Mouse (Mus musculus) liver, embryonic 14.5 days (tissue): ENCODE data around the gene Mcoln2. TPM values are rescaled to one million over a fixed set of nuclear protein-coding genes. Genes with fewer than 3 reads are reported as not detected.

Experiments
- ATAC-seq: fragments of 200-750 bp; cut with Nextera tagmentation; 2 replicates; pipeline ENCODE4 v1.8.0; 2017; ENCODE audit warnings: moderate number of reproducible peaks, mild to moderate bottlenecking, moderate library complexity; ENCODE audit not compliant: insufficient read depth
- DNase-seq, 3 experiments: peaks; one replicate each; pipeline ENCODE4 v3.0.0-alpha.2; 2012 to 2013; ENCODE audit warnings: low read depth in 3 of 3, low spot score in 3 of 3
- H3K27ac ChIP-seq: fragments of 300-500 bp; sonication (generic); 2 replicates; pipeline ENCODE4 v1.5.1; 2014; ENCODE audit warnings: moderate library complexity, mild to moderate bottlenecking, control low read depth, inconsistent platforms
- H3K27me3 ChIP-seq: fragments of 300-500 bp; sonication (generic); 2 replicates; pipeline ENCODE4 v1.6.1; 2014; ENCODE audit warnings: mild to moderate bottlenecking, low read length, moderate library complexity; ENCODE audit not compliant: control insufficient read depth, insufficient read depth
- H3K36me3 ChIP-seq: fragments of 300-500 bp; sonication (generic); replicated peaks from 2 replicates; pipeline ENCODE4 v1.6.1; 2014; ENCODE audit warnings: low read depth; ENCODE audit not compliant: control insufficient read depth, insufficient read depth
- H3K4me1 ChIP-seq, 2 experiments: fragments of 200-500 bp in 1 of 2; fragments of 300-500 bp in 1 of 2; sonication (generic) in 1 of 2; replicated peaks; 2 replicates each; pipeline ENCODE4 v1.6.1; 2012 to 2014; ENCODE audit warnings: antibody characterized with exemption in 1 of 2, inconsistent platforms in 1 of 2, low read length in 1 of 2; ENCODE audit not compliant: control insufficient read depth in 2 of 2, insufficient read depth in 2 of 2
- H3K4me2 ChIP-seq: fragments of 300-500 bp; sonication (generic); 2 replicates; pipeline ENCODE4 v1.6.1; 2014; ENCODE audit warnings: low read depth, mild to moderate bottlenecking, control low read depth, moderate library complexity
- H3K4me3 ChIP-seq, 2 experiments: fragments of 200-500 bp in 1 of 2; fragments of 300-500 bp in 1 of 2; sonication (generic) in 1 of 2; 2 replicates each; pipeline ENCODE4 v1.5.1; 2012 to 2014; ENCODE audit warnings: low read depth in 2 of 2, low read length in 2 of 2, mild to moderate bottlenecking in 2 of 2, control low read depth in 1 of 2, inconsistent platforms in 1 of 2, moderate library complexity in 1 of 2; ENCODE audit not compliant: insufficient read depth in 1 of 2
- H3K9ac ChIP-seq: fragments of 300-500 bp; sonication (generic); replicated peaks from 2 replicates; pipeline ENCODE4 v1.6.1; 2014; ENCODE audit warnings: mild to moderate bottlenecking, control low read depth, moderate library complexity
- H3K9me3 ChIP-seq: fragments of 300-500 bp; sonication (generic); 2 replicates; pipeline ENCODE4 v1.6.1; 2016; ENCODE audit warnings: low read length, mixed read lengths; ENCODE audit not compliant: control insufficient read depth
- CTCF ChIP-seq: IDR thresholded peaks from 2 replicates; pipeline ENCODE4 v1.5.1; 2016; ENCODE audit warnings: antibody characterized with exemption, low read depth, control low read depth
- EP300 ChIP-seq: IDR thresholded peaks from 2 replicates; pipeline ENCODE4 v1.6.1; 2016; ENCODE audit warnings: antibody characterized with exemption, low read depth
- WGBS: fragments of 180-500 bp; shearing (Covaris S2); extraction: QIAGEN DNeasy Blood & Tissue Kit; methylation state at CpG from one replicate; pipeline ENCODE4 v1.1.7; 2014; ENCODE audit not compliant: insufficient replicate concordance; 5-methylcytosine and 5-hydroxymethylcytosine counted together
- polyA plus RNA-seq, 2 experiments: library from polyadenylated mRNA; depleted of rRNA in 1 of 2; stranded (reverse) in 1 of 2; unstranded in 1 of 2; fragments of >200 nt; fragmentation: Nextera tagmentation in 1 of 2; extraction: Ambion mirVana in 1 of 2; gene quantifications; 2 replicates each; pipeline versions ENCODE4 v1.2.1 to v1.2.3; 2012 to 2014

Mcoln2 gene
- polyA plus RNA-seq, 2 experiments = 5.5 to 5.9 TPM

DNA sequence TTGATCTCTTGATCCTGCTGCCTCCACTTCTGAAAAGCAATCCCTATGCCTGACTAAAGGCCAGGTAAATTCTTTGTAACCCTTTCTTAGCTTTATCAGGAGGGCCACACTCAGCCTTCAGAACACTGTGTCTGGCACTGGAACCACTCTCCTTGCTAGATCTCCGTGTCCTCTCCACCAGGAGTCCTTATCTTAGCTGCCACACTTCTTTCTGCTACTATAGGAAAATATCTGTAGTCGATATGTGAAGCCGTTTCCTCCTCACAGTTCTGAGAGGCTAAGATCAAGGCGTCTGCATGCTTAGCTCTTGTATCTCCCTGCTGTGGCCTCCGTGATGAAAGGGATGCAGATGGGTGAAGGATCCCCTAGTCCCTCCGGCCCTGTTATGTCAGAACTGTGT lies 22.4 kb upstream of the Mcoln2 start:
- H3K9ac ChIP-seq = no peak overlapping the region
- no peak overlapping the region for H3K4me2 ChIP-seq
- 13% methylated on average over 6 of the region's 6 CpGs for WGBS
- H3K9me3 ChIP-seq = no peaks in the 10 kb centered on the region
- TF ChIP-seq CTCF = no peak
- peak; percentile 86 for TF ChIP-seq EP300
- H3K27ac ChIP-seq = no peak overlapping the region
- DNase-seq (peak; percentile 18 to 38 (median 20)), ATAC-seq (peak; percentile 92)
- H3K27me3 ChIP-seq = no peaks in the 10 kb centered on the region
- peaks cover 0 to 14% of the 10 kb centered on the region in 2 experiments; a peak in 2 of 4 replicates for H3K4me1 ChIP-seq
- H3K36me3 ChIP-seq = no peaks in the 10 kb centered on the region
- no peak overlapping the region for H3K4me3 ChIP-seq

DNA sequence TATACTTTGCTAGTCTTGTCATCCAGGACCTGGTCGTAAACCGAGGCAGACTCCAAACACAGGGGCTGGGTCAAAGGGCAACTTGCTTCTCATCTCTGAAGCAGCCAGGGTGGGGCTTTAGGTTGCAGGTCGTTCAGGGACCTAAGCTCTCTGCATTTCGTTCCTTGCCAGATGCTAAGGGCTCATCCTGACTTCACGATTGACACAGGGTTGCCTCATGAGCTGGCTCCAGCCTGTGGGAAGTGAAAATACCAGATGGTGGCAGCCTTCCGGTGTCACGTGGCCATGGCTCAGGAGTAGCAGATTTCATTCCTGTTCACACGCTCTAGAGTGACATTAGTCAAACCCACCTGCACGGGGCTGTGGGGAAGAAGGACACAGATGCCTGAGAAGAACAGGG lies 14.8 kb upstream of the Mcoln2 start:
- no peak for DNase-seq

DNA sequence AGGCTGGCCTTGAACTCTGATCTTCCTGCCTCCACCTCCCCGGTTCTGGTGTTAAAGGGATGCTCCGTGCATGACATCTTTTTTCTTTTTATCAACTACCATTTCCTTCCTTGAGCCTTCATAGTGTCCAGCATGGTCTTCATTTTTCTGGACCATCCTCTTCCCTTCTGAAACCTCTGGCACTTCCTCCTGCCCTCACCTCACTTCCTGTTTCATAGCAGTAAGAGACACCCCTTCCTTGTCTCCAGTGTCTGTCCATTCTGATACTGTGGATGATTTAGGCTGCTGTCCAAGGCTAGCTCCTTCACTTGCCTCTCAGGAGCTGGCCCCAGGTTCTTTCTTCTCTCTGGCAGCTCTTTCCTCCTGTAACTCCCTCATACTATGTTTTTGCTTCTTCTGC lies 14.2 kb upstream of the Mcoln2 start:
- Histone ChIP-seq H3K4me2 (no peak overlapping the region), H3K9me3 (no peaks in the 10 kb centered on the region), H3K4me1 (no peaks in the 10 kb centered on the region; a peak in 1 of 4 replicates), H3K4me3 (no peak overlapping the region), H3K9ac (no peak overlapping the region), H3K27me3 (no peaks in the 10 kb centered on the region), H3K36me3 (no peaks in the 10 kb centered on the region), H3K27ac (no peak overlapping the region)
- ATAC-seq (no peak), DNase-seq (no peak)
- TF ChIP-seq CTCF (no peak), EP300 (no peak)
- 54% methylated on average over 2 of the region's 2 CpGs for WGBS

More for the DNA sequence above, 14.8 kb upstream of the Mcoln2 start:
- Histone ChIP-seq H3K4me1 (no peaks in the 10 kb centered on the region; a peak in 1 of 4 replicates), H3K27ac (no peak overlapping the region), H3K4me2 (no peak overlapping the region), H3K36me3 (no peaks in the 10 kb centered on the region), H3K27me3 (no peaks in the 10 kb centered on the region), H3K9me3 (no peaks in the 10 kb centered on the region), H3K4me3 (no peak overlapping the region), H3K9ac (no peak overlapping the region)
- WGBS = 65% methylated on average over 9 of the region's 9 CpGs
- ATAC-seq = no peak
- TF ChIP-seq EP300 (no peak), CTCF (no peak)

DNA sequence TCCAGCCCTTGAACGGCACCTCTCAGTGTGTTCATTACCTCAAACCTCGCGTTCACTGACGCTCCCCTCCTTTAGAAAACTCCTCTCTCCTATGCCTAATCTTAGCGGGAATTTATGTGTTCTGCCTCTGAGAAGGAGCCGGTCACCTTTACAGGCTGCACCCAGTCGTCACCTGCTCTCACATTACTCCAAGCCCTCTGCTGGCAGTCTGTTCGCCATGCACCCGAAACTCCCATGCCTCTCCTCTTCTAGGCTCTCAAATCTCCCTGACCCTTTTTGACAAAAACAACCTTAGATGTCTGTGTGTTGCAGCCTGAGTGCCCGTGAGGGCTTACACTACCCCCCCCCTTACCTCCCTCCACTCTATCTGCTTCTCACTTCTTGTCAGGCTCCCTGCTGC lies 13.2 kb upstream of the Mcoln2 start:
- Histone ChIP-seq H3K27me3 (no peaks in the 10 kb centered on the region), H3K27ac (no peak overlapping the region), H3K4me2 (no peak overlapping the region), H3K4me1 (no peaks in the 10 kb centered on the region; a peak in 1 of 4 replicates), H3K4me3 (no peak overlapping the region), H3K9ac (no peak overlapping the region), H3K9me3 (no peaks in the 10 kb centered on the region), H3K36me3 (no peaks in the 10 kb centered on the region)
- ATAC-seq = no peak
- no peak for DNase-seq
- WGBS = 27% methylated on average over 10 of the region's 10 CpGs
- TF ChIP-seq EP300 = no peak
- peak; percentile 51 for TF ChIP-seq CTCF

DNA sequence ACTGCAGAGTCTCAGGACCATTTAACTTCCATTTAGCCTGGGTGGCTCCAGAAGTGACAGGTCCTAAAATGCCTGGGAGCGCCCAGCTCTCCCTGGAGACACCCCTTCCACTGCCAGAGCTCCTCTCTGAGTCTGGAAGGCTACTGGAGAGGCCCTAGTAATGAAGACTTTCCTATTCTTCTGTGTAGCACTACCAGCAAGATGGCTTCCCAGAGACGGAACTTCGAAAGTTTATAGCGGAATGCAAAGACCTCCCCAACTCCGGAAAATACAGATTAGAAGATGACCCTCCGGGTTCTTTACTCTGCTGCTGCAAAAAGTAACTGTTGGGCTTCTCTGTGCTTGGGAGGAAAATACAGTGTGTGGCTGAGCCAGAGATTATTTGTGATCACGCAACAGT lies 9.4 kb upstream of the Mcoln2 start:
- no peak for TF ChIP-seq CTCF
- TF ChIP-seq EP300 = no peak
- Histone ChIP-seq H3K9ac (no peak overlapping the region), H3K4me1 (no peaks in the 10 kb centered on the region), H3K9me3 (no peaks in the 10 kb centered on the region), H3K36me3 (no peaks in the 10 kb centered on the region), H3K4me2 (no peak overlapping the region), H3K4me3 (no peak overlapping the region), H3K27ac (no peak overlapping the region), H3K27me3 (no peaks in the 10 kb centered on the region)
- no peak for ATAC-seq
- 76% methylated on average over 7 of the region's 7 CpGs for WGBS
- DNase-seq = no peak
